Mouse (Mus musculus) C2C12 (cell line): Measurements from ENCODE around the gene Washc1.

Source experiments
- CEBPB ChIP-seq: IDR thresholded peaks from one replicate; pipeline ENCODE4 v1.6.1; 2011; ENCODE audit warnings: low read depth, mild to moderate bottlenecking, control low read depth, moderate library complexity
- CTCF ChIP-seq: IDR thresholded peaks from one replicate; pipeline ENCODE4 v1.5.1; 2011; ENCODE audit not compliant: control insufficient read depth, insufficient read depth, insufficient read length
- FOSL1 ChIP-seq: IDR thresholded peaks from one replicate; pipeline ENCODE4 v1.8.0; 2011; ENCODE audit warnings: mild to moderate bottlenecking, low read length; ENCODE audit not compliant: poor library complexity, insufficient read depth, severe bottlenecking
- MAX ChIP-seq: IDR thresholded peaks from one replicate; pipeline ENCODE4 v1.6.1; 2011; ENCODE audit warnings: mild to moderate bottlenecking, control low read depth
- MYOD1 ChIP-seq: IDR thresholded peaks from one replicate; pipeline ENCODE4 v1.6.1; 2011; ENCODE audit warnings: low read depth; ENCODE audit not compliant: control insufficient read depth, insufficient read length
- MYOG ChIP-seq: IDR thresholded peaks from one replicate; pipeline ENCODE4 v1.6.1; 2011; ENCODE audit not compliant: control insufficient read depth, insufficient read length; ENCODE audit errors: extremely low read depth
- USF1 ChIP-seq: IDR thresholded peaks from one replicate; pipeline ENCODE4 v1.6.1; 2011; ENCODE audit warnings: low read depth, mild to moderate bottlenecking, control low read depth, moderate library complexity

DNA sequence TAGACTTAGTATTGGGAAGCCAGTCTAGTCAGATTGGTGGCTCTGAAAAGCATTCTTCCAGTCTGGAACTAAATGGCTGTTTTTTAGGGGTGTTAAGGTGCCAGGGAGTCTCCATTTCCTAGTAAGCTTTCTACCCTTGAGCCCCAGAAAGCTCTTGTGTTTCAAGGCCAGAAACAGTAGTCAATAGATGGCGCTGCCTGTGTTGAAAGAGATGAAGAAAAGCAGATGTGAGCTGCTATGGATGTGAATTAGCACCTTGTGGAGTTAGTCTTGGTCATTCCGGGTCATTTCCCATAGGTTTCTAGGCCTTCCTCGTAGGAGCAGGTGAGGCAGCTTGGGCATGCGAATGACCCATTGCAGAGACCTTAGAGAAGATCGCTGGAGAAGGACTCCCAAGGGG lies 13.9 kb downstream of the Washc1 start:
- TF ChIP-seq CTCF (no peak), USF1 (no peak), CEBPB (no peak), MYOG (no peak), MYOD1 (no peak), FOSL1 (no peak), MAX (no peak)
